Mouse (Mus musculus) kidney, postnatal 0 days (tissue): Measurements from ENCODE around the gene Trib2. TPM values are rescaled to one million over a fixed set of nuclear protein-coding genes. Genes with fewer than 3 reads are reported as not detected.

Experiments
- ATAC-seq: fragments of 200-750 bp; cut with Nextera tagmentation; replicated peaks from 2 replicates; pipeline ENCODE4 v1.8.0; 2017; ENCODE audit warnings: low read depth, moderate number of reproducible peaks, moderate TSS enrichment, moderate library complexity; ENCODE audit not compliant: low FRiP score
- DNase-seq: peaks from one replicate; pipeline ENCODE4 v3.0.0-alpha.2; 2016; ENCODE audit warnings: low spot score
- H3K27ac ChIP-seq: fragments of 300-500 bp; sonication (generic); 2 replicates; pipeline ENCODE4 v1.5.1; 2014; ENCODE audit warnings: mild to moderate bottlenecking
- H3K27me3 ChIP-seq: fragments of 300-500 bp; sonication (generic); 2 replicates; pipeline ENCODE4 v1.6.1; 2014; ENCODE audit warnings: low read length, mixed read lengths; ENCODE audit not compliant: insufficient read depth
- H3K36me3 ChIP-seq: fragments of 300-500 bp; sonication (generic); 2 replicates; pipeline ENCODE4 v1.6.1; 2014; ENCODE audit warnings: low read length, mixed read lengths; ENCODE audit not compliant: insufficient read depth
- H3K4me1 ChIP-seq: fragments of 300-500 bp; sonication (generic); replicated peaks from 2 replicates; pipeline ENCODE4 v1.6.1; 2014; ENCODE audit warnings: antibody characterized with exemption, low read length, mixed read lengths; ENCODE audit not compliant: insufficient read depth
- H3K4me2 ChIP-seq: fragments of 300-500 bp; sonication (generic); 2 replicates; pipeline ENCODE4 v1.6.1; 2014; ENCODE audit warnings: mild to moderate bottlenecking, low read length, moderate library complexity, mixed read lengths
- H3K4me3 ChIP-seq: fragments of 300-500 bp; sonication (generic); replicated peaks from 2 replicates; pipeline ENCODE4 v1.5.1; 2014; ENCODE audit warnings: low read depth, low read length
- H3K9ac ChIP-seq: fragments of 300-500 bp; sonication (generic); 2 replicates; pipeline ENCODE4 v1.6.1; 2014; ENCODE audit warnings: low read depth, low read length
- H3K9me3 ChIP-seq: fragments of 300-500 bp; sonication (generic); replicated peaks from 2 replicates; pipeline ENCODE4 v1.6.1; 2016; ENCODE audit warnings: low read length, inconsistent platforms, mixed read lengths
- CTCF ChIP-seq: IDR thresholded peaks from 2 replicates; pipeline ENCODE4 v1.5.1; 2016; ENCODE audit warnings: antibody characterized with exemption, low read depth, mild to moderate bottlenecking, moderate library complexity
- WGBS: fragments of 180-500 bp; shearing (Covaris S2); extraction: QIAGEN DNeasy Blood & Tissue Kit; methylation state at CpG from one replicate; pipeline ENCODE4 v1.1.7; 2014; 5-methylcytosine and 5-hydroxymethylcytosine counted together
- polyA plus RNA-seq: library from polyadenylated mRNA; unstranded; fragments of >200 nt; fragmentation: Nextera tagmentation; extraction: Ambion mirVana; gene quantifications from 2 replicates; pipeline ENCODE4 v1.2.1, GENCODE M21; 2015

Trib2 gene
- polyA plus RNA-seq, 1 experiment from 2014 or later: 51.4 TPM

DNA sequence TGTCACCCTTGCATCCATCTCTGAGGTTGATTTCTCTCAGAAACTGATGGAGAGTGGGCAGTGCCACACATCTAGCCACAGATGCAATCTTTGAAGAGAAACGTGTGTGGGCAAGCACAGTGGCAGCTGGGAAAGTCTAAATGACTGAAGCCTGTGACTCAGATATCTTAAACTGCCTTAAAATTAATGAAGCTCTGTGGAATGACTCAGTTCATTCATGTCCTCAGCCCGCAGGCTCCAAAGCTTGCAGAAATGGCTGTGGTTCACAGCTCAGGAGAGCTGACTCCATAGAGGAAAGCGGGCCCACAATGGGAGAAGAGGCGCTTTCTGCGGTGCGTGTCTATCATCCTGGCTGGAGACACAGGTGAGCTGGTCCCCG lies 15.9 kb upstream of the Trib2 start:
- Histone ChIP-seq H3K4me1 (no peaks in the 10 kb centered on the region), H3K27me3 (no peaks in the 10 kb centered on the region), H3K36me3 (no peaks in the 10 kb centered on the region), H3K4me3 (no peak overlapping the region), H3K4me2 (no peak overlapping the region), H3K9ac (no peak overlapping the region), H3K9me3 (no peaks in the 10 kb centered on the region), H3K27ac (no peak overlapping the region)
- TF ChIP-seq CTCF: no peak
- DNase-seq (no peak), ATAC-seq (no peak)
- WGBS: 85% methylated on average over 7 of the region's 7 CpGs

DNA sequence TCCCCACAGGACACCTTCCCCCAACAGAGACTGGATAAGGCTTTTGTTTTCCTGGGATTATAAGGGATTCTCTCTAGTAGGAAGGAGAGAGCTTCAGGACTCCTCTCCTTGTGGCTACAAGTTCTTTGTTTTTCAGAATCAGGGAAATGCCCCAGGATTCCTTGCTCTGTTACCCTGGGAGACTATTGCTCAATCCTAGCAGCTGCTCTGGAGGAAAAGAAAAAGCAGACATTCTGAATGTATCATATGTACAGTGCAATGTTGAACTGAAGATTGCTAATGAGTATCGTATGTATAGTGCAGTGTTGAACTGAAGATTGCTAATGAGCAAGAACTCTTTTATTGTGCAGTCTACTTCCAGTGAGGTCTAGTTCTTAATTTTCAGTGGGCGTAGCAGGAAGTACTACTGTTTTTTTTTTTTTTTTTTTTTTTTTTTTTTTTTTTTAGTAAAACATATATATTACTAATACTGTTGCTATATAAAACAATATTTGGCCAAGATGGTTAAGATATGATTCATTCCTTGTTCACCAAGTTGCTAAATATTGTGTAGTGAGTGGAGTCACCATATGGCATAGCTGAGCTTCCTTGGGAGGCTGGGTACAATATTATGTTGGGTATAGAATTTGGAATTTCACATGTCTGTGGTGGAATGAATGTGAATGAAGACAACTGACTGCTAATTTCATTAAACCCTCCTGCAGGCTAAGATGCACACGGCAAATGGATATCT lies 15.4 kb upstream of the Trib2 start:
- no peak overlapping the region for H3K9ac ChIP-seq
- H3K27me3 ChIP-seq: no peaks in the 10 kb centered on the region
- H3K4me3 ChIP-seq: no peak overlapping the region
- DNase-seq (no peak), ATAC-seq (no peak)
- no peaks in the 10 kb centered on the region for H3K4me1 ChIP-seq
- H3K27ac ChIP-seq: no peak overlapping the region
- TF ChIP-seq CTCF: no peak
- WGBS: 88% methylated on average over 3 of the region's 3 CpGs
- H3K4me2 ChIP-seq: no peak overlapping the region
- H3K9me3 ChIP-seq: no peaks in the 10 kb centered on the region
- no peaks in the 10 kb centered on the region for H3K36me3 ChIP-seq

DNA sequence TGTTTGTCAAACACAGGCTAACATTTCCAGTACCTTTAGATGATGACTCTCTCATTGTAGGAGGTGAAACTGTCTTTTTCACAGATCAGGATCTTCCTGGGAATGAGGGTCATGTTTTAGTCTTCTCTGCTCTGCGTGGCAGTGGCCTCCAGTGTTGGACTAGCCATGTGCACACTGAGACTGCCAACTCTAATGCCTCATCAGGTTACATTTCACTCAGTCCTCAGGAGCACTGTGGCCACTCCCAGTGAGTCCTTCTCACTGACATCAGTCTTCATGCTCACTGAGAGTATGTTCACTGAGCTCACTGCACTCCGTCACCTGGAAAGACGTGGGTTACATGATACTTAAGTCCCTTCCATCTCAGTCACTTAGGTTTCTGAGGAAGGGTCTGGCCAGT lies 14.0 kb upstream of the Trib2 start:
- H3K4me3 ChIP-seq: no peak overlapping the region
- no peaks in the 10 kb centered on the region for H3K27me3 ChIP-seq
- H3K4me1 ChIP-seq: no peaks in the 10 kb centered on the region
- no peak overlapping the region for H3K27ac ChIP-seq
- no peaks in the 10 kb centered on the region for H3K36me3 ChIP-seq
- no peak for DNase-seq
- H3K9me3 ChIP-seq: no peaks in the 10 kb centered on the region
- WGBS: 76% methylated on average over 3 of the region's 3 CpGs
- ATAC-seq: no peak
- H3K9ac ChIP-seq: no peak overlapping the region
- TF ChIP-seq CTCF: no peak
- H3K4me2 ChIP-seq: no peak overlapping the region

DNA sequence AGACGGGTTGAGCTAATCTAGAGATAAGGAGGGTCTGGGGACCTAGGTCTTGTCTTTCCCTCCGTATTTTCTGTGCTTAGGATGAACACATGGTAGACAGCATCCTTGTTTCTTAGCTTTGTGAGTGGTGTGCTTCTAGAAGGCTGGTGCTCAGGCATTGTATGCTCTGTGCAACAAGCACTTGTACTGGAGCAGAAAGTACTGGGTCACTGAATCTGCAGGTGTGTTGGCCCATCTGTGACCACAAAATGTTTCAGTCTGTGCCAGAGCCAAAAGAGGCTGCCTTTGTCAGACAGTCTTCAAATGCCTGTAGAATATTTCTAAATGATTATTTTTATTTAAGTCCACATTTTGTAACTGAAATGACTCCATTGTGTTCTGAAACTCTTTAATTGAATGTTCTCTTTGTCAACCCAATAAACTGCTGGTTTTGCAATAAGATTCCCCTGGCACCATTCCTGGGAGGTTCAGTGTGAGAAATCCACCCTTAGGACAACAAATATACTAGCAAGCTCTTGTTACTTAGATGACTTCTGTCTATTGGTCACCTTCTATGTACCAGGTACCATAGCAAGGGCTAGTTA lies 12.2 kb upstream of the Trib2 start:
- Histone ChIP-seq H3K9ac (no peak overlapping the region), H3K27me3 (no peaks in the 10 kb centered on the region), H3K27ac (no peak overlapping the region), H3K4me2 (no peak overlapping the region), H3K4me1 (no peaks in the 10 kb centered on the region), H3K9me3 (no peaks in the 10 kb centered on the region), H3K36me3 (no peaks in the 10 kb centered on the region), H3K4me3 (no peak overlapping the region)
- no peak for TF ChIP-seq CTCF
- ATAC-seq (no peak), DNase-seq (no peak)
- 62% methylated on average over 2 of the region's 2 CpGs for WGBS

DNA sequence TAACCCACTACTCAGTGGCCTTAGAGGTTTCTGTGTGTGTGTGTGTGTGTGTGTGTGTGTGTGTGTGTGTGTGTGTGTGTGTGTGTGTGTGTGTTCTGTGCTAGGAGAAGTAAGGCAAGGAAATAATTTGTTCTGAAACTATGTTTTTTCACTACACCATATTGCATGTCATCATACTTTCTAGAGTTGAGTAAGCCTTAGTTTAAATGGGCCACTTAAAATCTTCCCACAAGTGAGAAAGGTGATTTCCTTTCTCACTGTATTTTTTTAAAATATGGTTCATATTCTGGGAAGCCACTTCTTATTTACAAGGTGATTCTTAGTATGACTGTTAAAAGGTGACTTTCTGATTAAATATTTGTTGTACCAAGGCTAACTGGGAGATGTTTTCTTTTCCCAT lies 4.3 kb upstream of the Trib2 start:
- Histone ChIP-seq H3K36me3 (no peaks in the 10 kb centered on the region), H3K27ac (no peak overlapping the region), H3K4me2 (no peak overlapping the region), H3K9ac (no peak overlapping the region), H3K9me3 (no peaks in the 10 kb centered on the region), H3K4me3 (no peak overlapping the region), H3K4me1 (peaks cover 4% of the 10 kb centered on the region; the same call in 1 of the 2 replicates), H3K27me3 (no peaks in the 10 kb centered on the region)
- no peak for TF ChIP-seq CTCF
- no peak for ATAC-seq
- DNase-seq: no peak

DNA sequence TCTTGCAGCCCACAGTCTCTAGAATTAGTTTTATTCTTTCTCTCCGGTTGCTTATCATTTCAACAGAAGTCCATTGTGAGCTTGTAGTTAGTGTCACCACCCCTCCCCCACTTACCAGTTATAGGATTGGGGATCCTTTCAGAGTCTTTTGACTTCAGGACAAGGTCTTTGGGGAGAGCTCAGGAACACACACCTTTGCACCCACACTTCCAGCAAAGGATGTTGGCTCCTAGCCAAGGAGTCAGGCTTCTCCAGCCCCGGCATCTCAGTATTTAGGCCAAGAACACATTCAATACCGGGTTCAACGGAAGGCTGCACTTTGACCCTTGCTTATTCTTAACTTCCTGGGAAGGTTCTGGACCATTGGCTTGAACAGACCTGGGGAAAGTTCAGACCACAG lies 643 bp upstream of the Trib2 start:
- peak; percentile 26 for ATAC-seq
- no peaks in the 10 kb centered on the region for H3K9me3 ChIP-seq
- H3K9ac ChIP-seq: peak overlapping the region; percentile 51; the same call in 1 of the 2 replicates
- H3K36me3 ChIP-seq: no peaks in the 10 kb centered on the region
- WGBS: 5% methylated on average over 4 of the region's 4 CpGs
- H3K4me2 ChIP-seq: peak overlapping the region; percentile 60
- peaks cover 4% of the 10 kb centered on the region; the same call in 1 of the 2 replicates for H3K4me1 ChIP-seq
- peak overlapping the region; percentile 81 for H3K4me3 ChIP-seq
- no peak for TF ChIP-seq CTCF
- peak overlapping the region; percentile 92 for H3K27ac ChIP-seq
- no peaks in the 10 kb centered on the region for H3K27me3 ChIP-seq
- peak; percentile 62 for DNase-seq
